Mouse (Mus musculus): ENCODE results near the gene Mrgprh.

DNA sequence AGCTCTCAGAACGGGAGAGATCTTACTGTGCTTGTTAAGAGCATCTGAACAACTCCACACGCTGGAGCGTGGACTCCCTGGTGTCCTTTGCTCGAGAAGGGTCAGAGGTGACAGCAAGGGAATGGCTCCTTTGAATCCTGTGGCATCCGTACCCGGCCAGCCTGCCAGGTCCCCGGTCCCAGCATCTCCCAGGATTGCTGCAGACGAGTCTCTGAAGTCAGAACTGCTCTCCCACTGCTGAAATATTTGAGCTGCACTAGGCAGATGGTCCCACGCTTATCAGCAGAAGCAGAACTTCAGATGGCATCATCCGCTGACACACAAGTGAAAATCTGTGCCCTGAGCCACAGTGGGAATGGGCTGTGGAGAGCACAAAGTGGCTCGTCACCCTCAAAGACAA, 24.1 kb upstream of the Mrgprh start:
- TF ChIP-seq GATA1 (IDR thresholded peaks at IDR 0.05; ENCODE audit: low read length) (no peak), TAL1 (IDR thresholded peaks at IDR 0.05; ENCODE audit: low read length) (no peak)

Measured in erythroblast, embryonic 14.5 days (primary cell).